Mouse (Mus musculus) thymus, postnatal 4 days (tissue): ENCODE measurements around the gene Tjp1.
A peak's percentile ranks its signal among the peaks of the same experiment; 100 is the strongest.

Source experiments
- DNase-seq: peaks from one replicate; pipeline ENCODE4 v3.0.0; 2021

Gene Tjp1

DNA sequence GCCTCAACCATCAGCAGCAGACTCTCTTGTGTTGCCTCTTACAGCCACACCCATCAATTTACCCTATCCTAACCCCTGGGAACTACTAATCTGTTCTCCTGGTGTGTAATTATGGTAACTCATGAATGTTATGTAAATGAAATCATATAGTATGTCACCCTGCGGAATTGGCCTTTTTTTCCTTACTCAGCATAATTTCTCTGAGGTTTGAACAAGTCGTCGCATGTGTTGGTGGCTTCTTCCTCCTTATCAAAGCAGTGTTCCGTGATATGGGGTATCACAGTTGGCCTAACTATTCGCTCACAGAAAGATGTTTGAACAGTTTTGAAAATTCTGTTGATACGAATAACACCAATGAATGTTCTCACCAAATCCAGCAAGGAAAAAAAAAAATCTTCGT is 142.8 kb downstream of the Tjp1 start:
- no peak for DNase-seq

DNA sequence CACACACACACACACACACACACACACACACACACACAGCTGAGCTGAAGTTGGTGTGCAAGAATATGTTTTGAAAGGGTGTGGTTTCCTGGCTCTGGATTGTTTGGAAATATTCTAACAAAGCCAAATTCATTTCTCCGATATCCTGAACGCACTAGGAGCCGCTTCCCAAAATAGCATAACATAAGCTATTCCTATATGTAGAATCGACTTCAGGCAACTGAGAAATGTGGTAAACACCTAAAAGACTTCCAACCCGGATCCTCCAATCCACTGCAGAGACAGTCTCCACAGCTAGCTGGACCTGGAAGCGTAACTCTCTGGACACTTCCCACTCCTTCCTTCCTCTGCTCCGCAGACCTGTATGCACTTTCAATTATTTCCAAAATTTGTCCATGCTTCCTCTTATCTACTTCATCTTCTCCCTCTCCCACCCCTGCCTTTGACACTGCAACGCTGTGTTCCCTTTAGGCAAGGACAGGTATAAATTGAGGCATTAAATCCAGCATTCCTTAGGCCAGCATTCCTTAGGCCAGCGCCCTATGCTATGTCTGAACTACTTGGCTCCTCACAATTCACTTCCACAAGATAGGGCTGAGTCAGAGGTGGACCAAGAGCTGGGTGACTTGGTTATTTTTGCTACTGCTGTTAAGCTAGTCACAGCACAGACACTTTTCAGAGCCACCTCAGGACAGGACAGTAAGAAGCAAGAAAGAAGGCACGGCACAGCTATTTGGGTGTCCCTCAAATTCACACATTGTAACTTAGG is 144.9 kb downstream of the Tjp1 start:
- DNase-seq: no peak

DNA sequence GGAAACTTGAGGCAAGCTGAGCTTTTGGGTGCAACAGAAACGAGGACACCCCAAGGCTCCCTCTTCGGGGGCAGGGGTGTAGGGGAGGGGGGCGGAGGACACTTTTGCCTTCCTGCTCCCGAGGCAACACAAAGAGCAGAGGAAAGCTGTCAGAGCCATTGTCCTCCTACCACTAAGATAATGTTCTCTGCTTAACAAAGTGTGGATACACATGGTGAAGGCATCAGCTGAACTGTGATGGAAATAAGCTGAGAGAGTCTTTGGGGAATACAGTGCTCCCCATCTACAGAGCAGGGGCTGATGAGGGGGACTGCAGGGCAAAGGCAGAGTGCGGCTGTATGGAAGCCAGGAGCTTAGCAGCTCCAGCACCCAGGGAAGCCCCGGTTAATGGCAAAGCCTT is 145.7 kb downstream of the Tjp1 start:
- DNase-seq: no peak

DNA sequence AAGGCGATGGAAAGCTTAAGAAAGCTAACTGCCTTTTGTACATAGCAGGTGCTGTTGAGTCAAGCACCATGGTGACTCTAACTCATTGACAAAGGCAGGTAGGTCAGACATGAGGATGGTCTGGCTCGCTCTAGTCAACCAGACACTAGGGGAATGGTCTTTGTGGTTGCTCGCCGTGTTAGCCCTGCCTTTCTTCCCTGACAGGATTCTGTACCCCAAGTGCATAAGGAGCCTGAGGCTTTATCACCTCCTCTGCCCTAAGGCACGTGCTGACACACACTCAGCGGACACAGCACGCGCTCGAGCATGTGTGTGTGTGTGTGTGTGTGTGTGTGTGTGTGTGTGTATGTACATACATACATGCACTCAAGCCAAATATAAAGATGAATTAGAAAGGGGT is 146.9 kb downstream of the Tjp1 start:
- DNase-seq: no peak

DNA sequence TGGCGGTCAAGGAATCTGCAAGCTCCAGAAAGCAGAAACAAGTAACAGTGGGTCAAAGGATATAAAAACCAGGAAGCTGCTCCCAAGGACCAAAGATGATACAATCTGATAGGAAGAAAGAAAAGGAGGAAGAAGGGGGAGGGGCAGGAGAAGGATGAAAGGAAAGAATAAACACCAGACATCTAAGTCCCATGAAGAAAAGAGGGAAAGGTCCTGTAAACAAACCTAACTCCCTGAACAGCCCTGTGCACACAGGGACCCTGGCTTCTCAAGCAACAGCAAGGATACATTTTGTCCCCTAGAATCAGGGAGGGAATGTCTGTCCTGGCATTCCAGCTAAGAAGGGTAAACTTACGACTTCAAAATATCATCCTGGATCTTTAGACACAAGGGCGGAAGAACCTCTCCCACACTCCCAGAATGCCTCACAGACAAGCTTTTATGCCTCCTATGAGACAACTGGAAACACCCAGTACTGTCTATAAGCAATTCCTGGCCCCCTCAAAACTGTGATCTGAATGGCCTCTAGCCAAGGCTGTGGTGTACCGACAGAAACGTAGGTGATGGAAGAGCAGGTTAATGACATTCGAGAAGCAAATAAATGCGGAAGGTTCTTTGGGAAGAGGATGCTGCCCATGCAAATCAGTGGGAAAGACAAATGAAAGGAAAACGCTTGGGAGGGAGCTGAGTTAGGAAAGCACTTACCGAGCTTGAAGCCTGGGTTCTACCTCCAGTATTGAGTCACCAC is 148.6 kb downstream of the Tjp1 start:
- DNase-seq: no peak

DNA sequence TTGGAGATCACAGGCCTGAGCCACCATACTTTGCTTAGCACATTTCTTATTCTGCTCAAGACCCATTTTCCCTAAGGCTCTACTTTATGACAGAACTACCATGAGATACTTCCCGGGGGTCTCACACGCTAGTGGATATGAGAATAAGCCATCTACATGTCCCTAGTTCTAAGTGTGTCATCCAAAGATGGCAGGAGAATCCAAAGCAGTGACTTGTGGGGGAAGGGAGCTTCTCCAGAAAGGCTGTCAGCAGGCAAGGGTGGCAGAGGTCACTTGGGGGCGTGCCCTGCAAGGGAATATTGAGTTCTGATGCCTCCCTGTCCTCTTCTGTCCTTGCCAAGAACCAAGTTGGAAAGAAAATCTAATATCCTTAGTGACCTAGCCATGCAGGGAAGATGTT is 150.1 kb downstream of the Tjp1 start:
- no peak for DNase-seq

DNA sequence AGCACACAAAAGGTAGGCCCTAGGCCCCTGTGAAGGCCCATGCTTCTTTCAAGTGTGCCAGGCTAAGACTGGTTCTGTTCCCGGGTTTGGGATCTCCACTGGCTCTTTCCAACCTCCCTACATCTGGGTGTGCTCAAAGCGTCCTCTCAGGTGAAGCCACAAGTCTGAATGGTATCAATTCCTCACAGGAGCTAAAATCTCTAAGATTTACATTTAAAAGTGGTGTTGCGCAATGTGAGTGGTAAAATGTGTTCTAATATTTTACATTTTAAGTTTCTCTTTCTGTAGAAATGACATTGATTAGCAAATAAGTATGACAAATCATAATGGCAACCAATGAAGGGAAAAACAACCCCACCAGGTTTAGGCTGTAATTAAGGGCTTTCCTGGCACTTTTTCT is 152.0 kb downstream of the Tjp1 start:
- DNase-seq: no peak

DNA sequence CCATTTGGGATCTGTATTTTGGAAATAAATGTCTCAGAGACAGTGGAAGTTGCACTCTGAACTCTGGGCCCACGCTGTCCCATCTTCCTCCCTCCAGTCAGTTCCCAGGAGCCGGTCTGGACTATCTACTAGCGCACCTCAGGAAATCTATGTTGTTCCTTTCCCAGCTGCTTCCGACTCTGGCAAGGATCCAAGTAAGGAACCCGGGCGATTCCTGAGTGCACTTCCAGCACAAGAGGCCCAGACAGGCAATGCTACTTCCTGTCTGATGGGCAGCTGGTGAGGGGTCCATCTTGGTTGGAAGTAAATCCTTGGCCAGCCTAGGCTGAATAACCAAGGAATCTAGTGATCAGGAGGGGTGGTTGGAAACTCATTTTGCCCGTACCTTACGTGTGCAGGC is 152.4 kb downstream of the Tjp1 start:
- no peak for DNase-seq

DNA sequence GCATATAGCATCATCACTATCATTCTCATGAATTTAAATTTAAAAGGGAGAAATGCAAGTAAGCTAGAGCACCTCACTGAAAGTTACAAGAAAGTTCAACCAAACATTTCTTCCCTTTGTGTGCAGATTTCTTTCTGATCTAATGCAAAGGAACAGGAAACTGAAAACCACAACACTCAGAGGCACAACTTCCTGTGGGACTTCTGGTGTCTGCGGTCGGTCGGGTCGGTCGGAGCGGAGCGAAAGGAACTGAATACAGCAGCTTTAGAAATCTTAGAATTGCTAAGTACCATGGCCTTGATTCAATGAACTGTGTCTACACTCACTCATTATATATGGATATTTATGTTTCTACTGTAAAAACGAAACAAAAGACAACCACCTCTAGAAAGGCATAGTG is 154.2 kb downstream of the Tjp1 start:
- DNase-seq: peak; percentile 66

DNA sequence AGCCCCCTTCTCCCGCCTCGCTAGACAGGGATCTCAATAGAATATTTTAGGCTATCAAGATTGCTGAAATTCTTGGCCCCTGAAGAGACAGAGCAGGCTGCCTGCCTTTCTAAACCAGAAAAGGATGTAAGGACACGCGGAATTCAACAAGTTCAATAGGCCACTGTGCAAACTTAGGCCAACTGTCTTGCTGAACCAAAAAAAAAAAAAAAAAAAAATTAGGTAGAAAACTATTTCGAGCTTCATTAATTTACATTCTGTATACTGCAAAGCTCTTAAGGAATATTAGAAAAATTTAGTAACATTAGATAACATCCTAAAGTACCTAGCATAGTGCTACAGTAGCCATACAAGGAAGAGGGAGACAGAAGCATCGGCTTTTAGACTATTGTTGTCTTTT is 155.8 kb downstream of the Tjp1 start:
- DNase-seq: no peak

DNA sequence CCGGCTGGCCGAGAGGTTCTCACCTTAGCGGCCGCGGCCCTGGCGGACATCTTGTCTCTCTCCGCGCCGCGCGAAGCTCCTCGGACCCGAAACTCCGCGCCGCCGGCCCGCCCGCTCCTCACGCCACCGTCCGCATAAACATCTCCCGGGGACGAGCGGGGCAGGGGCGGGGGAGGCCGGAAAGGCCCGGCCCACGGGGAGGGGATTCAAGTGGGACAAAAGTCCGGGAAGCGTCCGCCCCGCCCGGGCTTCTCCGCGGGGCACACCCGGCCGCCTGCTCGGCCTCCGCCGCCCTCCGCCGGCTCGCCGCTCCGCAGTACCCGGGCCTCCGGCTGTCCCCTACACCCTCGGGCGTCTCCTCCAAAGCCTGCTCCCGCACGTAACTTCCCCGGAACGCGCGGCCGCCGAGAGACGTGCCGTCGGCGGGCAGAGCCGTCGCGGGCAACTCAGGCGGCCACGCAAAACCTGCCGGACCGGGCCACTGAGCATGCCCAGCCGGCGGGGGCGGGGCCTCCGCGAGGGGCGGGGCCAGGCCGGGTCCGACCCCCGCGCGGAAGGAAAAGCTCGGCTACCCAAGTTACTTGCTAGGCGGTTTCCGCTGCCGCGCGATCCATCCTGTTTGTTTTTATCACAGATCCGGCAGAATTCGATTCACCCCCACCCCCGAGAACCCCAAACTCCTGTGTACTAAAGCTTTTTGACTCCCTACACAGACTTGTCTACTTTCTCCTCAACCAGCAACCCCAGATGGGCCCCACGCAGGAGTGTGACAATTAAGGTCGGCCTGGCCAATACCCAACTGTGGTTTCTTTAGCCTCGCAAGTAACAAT is 156.6 kb downstream of the Tjp1 start:
- peak; percentile 48 for DNase-seq

DNA sequence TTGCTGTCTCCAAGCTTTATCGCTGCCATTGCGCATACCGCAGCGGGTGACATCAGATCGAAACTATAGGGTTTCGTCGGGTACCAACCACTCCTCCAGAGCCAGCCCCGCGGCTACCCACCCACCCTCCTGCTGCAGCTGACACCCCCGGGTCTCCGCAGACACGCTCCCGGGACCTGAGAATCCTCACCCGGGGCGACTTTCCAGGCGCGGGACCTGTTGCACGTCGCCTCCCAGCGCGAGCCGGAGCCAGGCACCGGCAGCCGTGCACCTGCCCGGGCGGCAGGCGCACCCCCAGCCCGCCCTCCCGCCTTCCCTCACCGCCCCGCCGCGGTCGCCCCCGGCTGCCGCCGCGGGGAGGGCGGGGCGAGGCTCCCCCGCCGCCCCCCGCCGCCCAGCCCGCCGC is 157.2 kb downstream of the Tjp1 start:
- peak; percentile 26 for DNase-seq

DNA sequence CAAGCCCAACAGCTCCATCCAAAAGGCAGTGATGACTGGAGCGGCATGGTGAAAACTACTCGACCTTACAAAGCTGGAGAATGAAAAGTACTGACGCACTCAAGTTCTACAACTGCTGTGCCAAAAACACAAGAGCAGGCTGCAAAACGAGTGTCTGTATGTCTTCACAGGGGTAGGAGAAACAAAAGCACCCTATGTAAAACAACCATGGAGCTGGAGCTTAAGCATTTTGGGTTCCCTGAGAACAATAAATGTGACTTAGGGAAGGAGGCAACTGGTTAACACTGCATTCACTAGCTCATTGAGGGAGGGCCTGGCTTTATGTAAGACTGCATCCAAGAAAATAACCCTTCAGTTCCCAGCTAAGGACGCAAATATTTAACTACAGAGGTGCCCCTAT is 158.5 kb downstream of the Tjp1 start:
- no peak for DNase-seq

DNA sequence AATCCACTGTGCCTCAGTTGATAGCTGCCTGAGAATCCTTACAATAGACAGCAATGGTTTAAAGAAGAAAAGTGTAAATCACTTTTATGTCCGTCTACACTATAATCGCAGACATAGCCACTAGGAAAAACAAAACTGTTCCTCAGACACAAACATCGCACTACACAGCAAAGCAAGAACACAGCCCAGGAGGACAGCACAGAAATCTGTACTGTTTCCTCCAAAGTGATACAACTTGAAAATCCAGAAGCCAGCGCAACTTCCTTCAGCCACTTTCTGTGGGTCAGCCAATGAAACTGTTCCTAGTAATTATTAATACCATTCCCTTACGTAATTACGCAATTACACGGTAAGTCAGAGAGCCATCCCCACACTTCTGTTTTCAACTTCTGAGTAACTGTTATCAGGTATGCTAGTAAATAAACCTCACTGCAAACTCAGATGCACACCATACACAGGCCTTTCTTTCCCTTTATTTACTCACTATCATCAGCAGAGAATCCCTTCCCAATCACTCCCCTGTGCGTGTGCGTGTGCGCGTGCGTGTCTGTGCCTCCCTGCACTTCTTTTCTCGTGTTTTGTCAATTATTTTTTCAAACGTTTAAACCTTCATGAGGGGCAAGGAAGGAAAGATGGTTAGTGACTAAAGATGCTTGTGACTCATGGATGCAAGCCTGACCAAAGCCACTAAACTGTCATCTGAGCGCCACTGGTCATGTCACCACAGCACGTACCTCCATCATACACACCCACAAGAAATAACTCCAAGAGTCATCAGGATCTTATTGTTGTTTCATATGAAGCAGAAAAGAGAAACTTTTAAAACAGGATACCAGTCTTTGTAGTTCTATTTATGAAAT is 160.0 kb downstream of the Tjp1 start:
- DNase-seq: no peak

DNA sequence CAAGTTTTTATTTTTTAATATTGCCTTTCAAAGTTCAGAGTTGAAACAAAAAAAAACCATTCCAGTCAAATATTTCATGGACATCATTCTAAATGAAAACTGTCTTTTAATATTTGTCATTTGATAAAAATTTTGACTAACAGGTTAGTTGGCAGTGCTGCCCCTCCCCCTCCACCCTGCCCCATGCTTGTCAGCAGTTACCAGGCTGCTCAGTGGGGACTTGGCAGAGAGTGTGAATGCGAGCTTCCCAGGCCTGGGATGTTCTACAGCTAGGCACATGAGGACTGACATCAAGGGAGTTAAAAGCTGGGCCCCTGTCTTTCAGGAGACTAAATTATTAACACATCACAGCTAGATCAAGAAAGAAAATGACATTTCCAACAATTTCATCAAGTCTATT is 161.4 kb downstream of the Tjp1 start:
- DNase-seq: no peak

DNA sequence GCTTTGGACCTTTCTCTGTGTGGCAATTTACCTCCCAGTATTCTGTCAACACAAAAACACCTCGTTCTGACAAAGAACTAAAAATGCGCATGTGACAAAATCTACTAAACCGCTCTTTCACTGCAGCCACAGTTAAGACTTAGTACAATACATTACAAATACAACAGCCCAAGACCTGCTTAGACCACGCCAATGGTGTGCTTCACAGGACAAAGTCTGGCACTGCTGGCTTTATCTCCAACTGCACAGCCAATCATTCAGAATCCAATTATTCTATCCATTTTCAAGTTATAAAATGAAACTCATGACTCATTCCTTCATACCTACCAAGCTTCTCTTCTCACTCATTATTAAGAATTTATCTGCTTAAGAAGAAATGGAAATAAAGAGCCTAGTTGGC is 162.0 kb downstream of the Tjp1 start:
- no peak for DNase-seq

DNA sequence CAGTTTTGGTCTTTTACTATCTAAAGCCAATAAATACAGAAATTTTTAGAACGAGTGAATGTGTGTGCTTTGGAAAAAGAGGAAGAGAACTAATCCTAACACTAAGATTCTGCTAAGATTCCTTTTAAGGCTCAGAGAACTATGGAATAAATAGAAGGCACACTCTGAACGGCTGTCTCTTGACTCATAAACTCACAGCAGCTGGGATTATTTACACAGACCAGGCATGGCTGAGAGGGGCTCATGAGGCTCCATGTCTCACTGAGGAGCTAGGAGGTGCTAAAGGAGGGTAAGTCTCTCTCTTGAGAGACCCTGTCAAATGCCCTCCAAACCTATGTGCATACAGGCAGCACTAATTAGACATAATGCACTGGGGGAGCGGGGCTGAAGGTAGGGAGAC is 167.3 kb downstream of the Tjp1 start:
- no peak for DNase-seq

DNA sequence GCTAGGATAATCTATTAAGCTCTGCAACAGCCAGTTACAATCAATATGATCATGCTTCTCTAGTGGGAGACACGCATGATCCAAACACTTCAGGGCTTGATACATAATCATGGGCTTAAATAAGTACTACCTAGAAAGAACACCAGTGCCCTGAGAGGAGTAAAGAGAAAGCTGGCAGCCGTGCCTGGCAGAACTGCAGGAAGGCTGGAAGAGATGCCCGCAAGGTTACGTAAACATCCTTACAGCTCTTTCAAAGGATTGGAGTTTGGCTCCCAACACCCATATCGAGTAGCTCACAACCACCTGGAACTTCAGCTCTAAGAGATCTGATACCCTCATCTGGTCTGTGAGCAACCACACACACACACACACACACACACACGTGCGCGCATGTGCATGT is 167.8 kb downstream of the Tjp1 start:
- DNase-seq: no peak

DNA sequence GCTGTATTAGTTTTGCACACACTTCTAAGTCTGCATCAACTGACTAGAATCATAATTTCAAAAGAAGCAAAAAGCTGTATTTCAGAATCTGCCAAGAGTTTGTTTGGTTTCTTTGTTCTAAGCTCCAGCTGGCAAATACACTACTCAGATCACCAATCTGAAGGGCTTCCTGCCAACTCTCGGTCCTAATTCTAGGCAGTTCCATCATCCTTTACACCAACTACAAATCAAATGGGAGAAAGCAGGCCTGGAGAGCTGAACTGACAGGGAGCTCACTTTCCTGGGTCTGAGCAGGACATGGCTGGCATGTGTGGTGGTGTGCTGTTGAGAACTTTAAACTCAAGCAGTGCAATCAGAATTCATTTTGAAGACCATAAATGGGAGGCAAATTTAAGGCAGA is 170.0 kb downstream of the Tjp1 start:
- DNase-seq: no peak

DNA sequence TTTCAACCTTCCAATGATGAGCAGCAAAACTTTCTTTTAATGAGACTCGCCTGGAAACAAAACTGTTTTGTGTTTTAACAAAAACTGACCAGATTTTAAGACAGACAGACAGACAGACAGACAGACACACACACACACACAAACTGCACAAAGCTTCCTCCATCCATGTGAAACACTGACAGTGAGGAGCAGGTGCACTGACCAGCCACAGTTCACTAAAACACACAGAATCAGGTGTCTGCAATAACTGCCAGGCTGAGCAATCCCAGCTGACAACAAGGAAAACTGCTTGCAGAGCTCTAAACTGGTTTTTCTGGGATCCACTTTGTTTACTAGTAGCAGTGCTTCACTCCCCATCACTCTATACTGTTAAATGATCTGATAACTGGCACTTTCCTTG is 171.4 kb downstream of the Tjp1 start:
- DNase-seq: no peak

DNA sequence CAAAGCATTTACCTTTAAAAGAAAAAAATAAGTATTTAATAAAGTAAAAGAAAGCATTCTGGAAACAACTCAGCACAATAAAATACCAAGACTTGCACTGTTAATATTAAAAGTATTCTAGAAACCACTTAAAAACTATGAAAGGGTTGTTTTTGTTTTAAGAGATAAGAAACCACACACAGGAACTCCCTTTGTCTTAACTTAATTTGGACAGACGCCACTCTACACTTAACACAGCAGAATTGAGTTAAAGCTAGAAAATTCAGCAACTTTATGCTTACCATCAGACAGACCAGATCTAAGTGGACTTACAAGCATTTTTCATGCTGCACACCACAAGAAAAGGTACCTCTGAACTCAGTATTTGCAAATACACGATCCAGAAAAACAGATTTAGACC is 172.7 kb downstream of the Tjp1 start:
- DNase-seq: no peak

DNA sequence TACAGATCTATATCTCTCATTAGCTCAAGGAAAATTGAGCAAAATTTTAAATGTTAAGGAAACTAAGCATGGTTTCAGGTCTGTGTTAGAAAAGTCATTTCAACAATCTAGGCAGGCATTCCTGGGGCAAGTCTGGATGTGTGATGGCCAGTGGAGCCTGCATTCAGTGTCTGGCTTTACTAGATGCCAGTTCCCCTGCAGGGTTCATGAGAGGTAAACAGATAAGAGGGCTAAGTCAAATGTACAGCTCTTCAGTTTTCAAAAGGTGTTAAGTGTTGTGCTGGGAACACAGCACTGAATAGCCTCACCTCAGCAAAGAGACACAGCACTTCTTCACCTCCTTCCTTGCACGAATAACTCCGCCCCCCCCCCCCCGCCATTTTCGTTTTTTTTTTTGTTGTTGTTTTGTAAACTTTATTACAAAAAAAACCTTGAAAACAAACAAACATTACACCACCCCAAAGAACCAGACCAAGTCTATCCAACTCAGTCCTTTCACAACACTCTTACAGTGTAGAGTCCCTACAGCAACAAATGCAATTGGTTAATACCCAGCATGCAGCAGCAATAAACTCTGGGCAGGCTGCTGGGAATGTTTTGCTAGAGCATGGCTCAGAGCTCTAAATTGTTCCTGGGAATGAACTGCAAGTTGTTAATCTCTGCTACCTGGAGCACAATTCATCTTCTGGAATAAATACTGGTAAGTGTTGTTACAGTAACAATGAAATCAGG is 177.1 kb downstream of the Tjp1 start:
- no peak for DNase-seq
